Comparison of ENCODE assay signal across 28 mouse cellular contexts in the genomic region with DNA sequence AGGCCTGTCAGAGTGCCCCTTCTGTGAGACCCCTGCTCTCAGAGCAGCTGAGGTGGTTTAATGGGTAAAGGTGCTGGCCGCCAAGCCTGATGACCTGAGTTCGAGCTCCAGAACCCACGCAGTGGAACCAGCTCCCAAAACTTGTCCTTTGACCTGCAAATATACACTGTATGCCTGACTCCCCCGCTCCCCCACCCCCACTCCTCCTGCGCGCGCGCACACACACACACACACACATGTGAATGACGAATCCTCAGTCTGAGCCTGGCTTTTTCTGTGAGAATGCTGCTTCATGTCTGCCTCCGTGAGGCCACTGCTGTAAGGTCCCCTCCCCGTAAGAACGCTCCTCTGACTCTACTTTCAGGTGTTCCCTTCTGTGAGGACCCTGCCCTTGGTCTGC.
"Had no signal": no experiment of that assay in that cellular context is flagged by ENCODE, and none has a peak within 500 bp of the region (broad histone marks: within the 10 kb centered on the region; RNA-seq: fewer than 3 reads in every experiment).

No protein-coding gene starts in this region.

- ATAC-seq: lung, postnatal 0 days; midbrain, embryonic 13.5 days; midbrain, embryonic 15.5 days; midbrain, embryonic 16.5 days had no signal

- H3K4me1 ChIP-seq: limb, embryonic 12.5 days; limb, embryonic 15.5 days; liver, embryonic 15.5 days; megakaryocyte, embryonic 14.5 days had no signal

- H3K4me2 ChIP-seq: limb, embryonic 12.5 days; limb, embryonic 13.5 days; limb, embryonic 15.5 days; liver, embryonic 13.5 days; liver, embryonic 15.5 days; lung, embryonic 14.5 days; lung, embryonic 15.5 days; midbrain, embryonic 11.5 days; midbrain, embryonic 12.5 days; midbrain, embryonic 13.5 days; midbrain, embryonic 15.5 days; neural tube, embryonic 12.5 days had no signal

- H3K9me3 ChIP-seq: limb, embryonic 10.5 days; limb, embryonic 12.5 days; limb, embryonic 13.5 days; limb, embryonic 15.5 days; liver, embryonic 13.5 days; liver, embryonic 15.5 days; lung, embryonic 15.5 days; megakaryocyte, embryonic 14.5 days; midbrain, embryonic 10.5 days; midbrain, embryonic 12.5 days; midbrain, embryonic 13.5 days; midbrain, embryonic 15.5 days; neural tube, embryonic 12.5 days had no signal

- H3K4me3 ChIP-seq: limb, embryonic 10.5 days; limb, embryonic 12.5 days; limb, embryonic 13.5 days; limb, embryonic 15.5 days; liver, embryonic 13.5 days; liver, embryonic 15.5 days; lung, embryonic 15.5 days; megakaryocyte, embryonic 14.5 days; midbrain, embryonic 10.5 days; midbrain, embryonic 12.5 days; midbrain, embryonic 13.5 days; midbrain, embryonic 15.5 days; myocyte; neural tube, embryonic 12.5 days had no signal

- H3K9ac ChIP-seq: limb, embryonic 12.5 days; limb, embryonic 13.5 days; limb, embryonic 15.5 days; liver, embryonic 13.5 days; liver, embryonic 14.5 days; liver, embryonic 15.5 days; lung, embryonic 14.5 days; lung, embryonic 15.5 days; midbrain, embryonic 12.5 days; midbrain, embryonic 13.5 days; midbrain, embryonic 15.5 days; neural tube, embryonic 12.5 days had no signal

- DNase-seq: layer of hippocampus, postnatal 36 days; left cerebral cortex, postnatal 4 days; liver, embryonic 13.5 days; lung, adult 18-20 months; lung, adult 2 months; lung, embryonic 14.5 days; lung, postnatal 10 days; lung, postnatal 14 days; lung, postnatal 36 days; lung, postnatal 4 days had no signal

- H3K27ac ChIP-seq: limb, embryonic 10.5 days; limb, embryonic 12.5 days; limb, embryonic 13.5 days; limb, embryonic 15.5 days; liver, embryonic 13.5 days; liver, embryonic 14.5 days; liver, embryonic 15.5 days; lung, embryonic 15.5 days; macrophage; midbrain, embryonic 10.5 days; midbrain, embryonic 12.5 days; midbrain, embryonic 13.5 days; midbrain, embryonic 15.5 days; neural tube, embryonic 12.5 days had no signal

- H3K36me3 ChIP-seq: liver, embryonic 13.5 days; liver, embryonic 15.5 days; lung, embryonic 15.5 days; midbrain, embryonic 15.5 days had no signal

- H3K27me3 ChIP-seq: limb, embryonic 12.5 days; limb, embryonic 13.5 days; limb, embryonic 15.5 days; liver, embryonic 13.5 days; liver, embryonic 15.5 days; lung, embryonic 15.5 days; midbrain, embryonic 12.5 days; midbrain, embryonic 15.5 days had no signal
